Mouse (Mus musculus) MEL (cell line): ENCODE data around the gene Gm37240.

Source experiments
- CHD1 ChIP-seq: IDR thresholded peaks from 2 replicates; pipeline ENCODE4 v1.6.1; 2012; ENCODE audit warnings: low read depth, mild to moderate bottlenecking, inconsistent platforms, low read length, improper control_type of control experiment
- CTCF ChIP-seq, 3 experiments: IDR thresholded peaks in 2 of 3; conservative IDR thresholded peaks in 1 of 3; 2 replicates each; pipeline ENCODE4 v1.5.1; 2011 to 2012; ENCODE audit warnings: low read length in 3 of 3, low read depth in 2 of 3, mild to moderate bottlenecking in 2 of 3, improper control_type of control experiment in 1 of 3, inconsistent platforms in 1 of 3, mixed read lengths in 1 of 3, moderate library complexity in 1 of 3; ENCODE audit not compliant: control insufficient read depth in 1 of 3, insufficient read depth in 1 of 3, poor library complexity in 1 of 3, severe bottlenecking in 1 of 3
- MAX ChIP-seq: IDR thresholded peaks from 2 replicates; pipeline ENCODE4 v1.6.1; 2011; ENCODE audit warnings: low read length, improper control_type of control experiment

- TF ChIP-seq MAX: no peak
- TF ChIP-seq CTCF (IDR thresholded peaks at IDR 0.05 in 2 of 3, conservative IDR thresholded peaks at IDR 0.05 in 1 of 3; ENCODE audit: control insufficient read depth in 1 of 3, insufficient read depth in 1 of 3, low read depth in 2 of 3, low read length in 3 of 3, poor library complexity in 1 of 3, severe bottlenecking in 1 of 3): no peak
- TF ChIP-seq CHD1: no peak
Measured at GRCm38 (mm10) chr3:85832490-85833155, 54.7 kb downstream of the Gm37240 start.
